Mouse (Mus musculus) ES-Bruce4 (cell line): ENCODE measurements at regions not wholly inside any gene's neighbourhood (a gene's known extent, or its start where the extent isn't known, plus 50 kb on each side); places are given as distances from the start of the nearest gene placed in this dataset.

Experiments used
- CTCF ChIP-seq: IDR thresholded peaks from one replicate; pipeline ENCODE4 v1.8.1; 2011; ENCODE audit warnings: low read depth, low read length
- EP300 ChIP-seq: IDR thresholded peaks from 2 replicates; pipeline ENCODE4 v1.6.1; 2011; ENCODE audit warnings: low read depth, low read length; ENCODE audit not compliant: insufficient read depth
- POLR2A ChIP-seq: IDR thresholded peaks from one replicate; pipeline ENCODE4 v1.8.1; 2011; ENCODE audit warnings: low read length; ENCODE audit not compliant: insufficient read depth

GRCm38 (mm10) chr11:64880674-64881073, 98.2 kb upstream of the Elac2 start:
- TF ChIP-seq CTCF = no peak
- no peak for TF ChIP-seq POLR2A
- TF ChIP-seq EP300 = no peak
